Mouse (Mus musculus): ENCODE data around the gene Rbfox1.

DNA sequence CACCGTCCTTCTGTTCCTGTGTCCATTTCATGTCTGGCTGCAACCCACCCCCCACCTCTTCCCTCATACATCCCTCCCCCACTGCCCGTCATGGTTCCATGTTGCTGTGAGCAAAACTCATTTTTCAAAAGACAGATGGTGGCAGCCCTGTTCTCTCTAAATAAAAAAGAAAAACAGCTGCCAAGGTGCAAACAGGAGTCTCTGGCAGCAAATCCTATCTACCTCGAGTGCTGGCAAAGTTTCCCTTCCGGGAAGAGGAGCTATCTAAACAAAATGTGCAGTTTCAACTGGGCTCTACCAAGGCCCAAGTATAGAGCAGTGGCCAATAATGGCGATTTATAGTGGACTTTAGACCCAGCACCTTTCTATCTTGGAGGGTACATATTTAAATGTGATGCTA lies 899.0 kb downstream of the Rbfox1 start:
- TF ChIP-seq POLR2A (IDR thresholded peaks at IDR 0.05; ENCODE audit: extremely low read depth, insufficient read depth, low read length) (no peak), CTCF (IDR thresholded peaks at IDR 0.05; ENCODE audit: extremely low read depth, insufficient read depth, low read length) (no peak)

Measured in cortical plate, adult 2 months (tissue).